Mouse (Mus musculus) CH12.LX (cell line): ENCODE measurements around the gene Rgs21. TPM values are rescaled to one million over a fixed set of nuclear protein-coding genes. Genes with fewer than 3 reads are reported as not detected.

ENCODE experiments used
- DNase-seq: peaks from one replicate; pipeline ENCODE4 v3.0.0-alpha.2; 2013; ENCODE audit errors: extremely low read depth
- H3K27ac ChIP-seq: 2 replicates; pipeline ENCODE4 v1.5.1; 2012; ENCODE audit warnings: low read depth, mild to moderate bottlenecking, control low read depth, moderate library complexity; ENCODE audit not compliant: insufficient read depth
- H3K27me3 ChIP-seq: replicated peaks from 2 replicates; pipeline ENCODE3; 2012; ENCODE audit warnings: inconsistent platforms
- H3K36me3 ChIP-seq, 2 experiments: replicated peaks in 1 of 2; 2 replicates each; pipeline versions ENCODE3 to v1.6.1; 2012; ENCODE audit warnings: inconsistent platforms in 1 of 2, low read length in 1 of 2, mild to moderate bottlenecking in 1 of 2, mixed read lengths in 1 of 2, moderate library complexity in 1 of 2; ENCODE audit not compliant: control insufficient read depth in 1 of 2, insufficient read depth in 1 of 2
- H3K4me1 ChIP-seq, 2 experiments: 2 replicates each; pipeline ENCODE4 v1.6.1; 2012; ENCODE audit warnings: inconsistent platforms in 1 of 2, moderate library complexity in 1 of 2; ENCODE audit not compliant: insufficient read depth in 2 of 2, control insufficient read depth in 1 of 2
- H3K4me2 ChIP-seq: 2 replicates; pipeline ENCODE4 v1.6.1; 2012; ENCODE audit warnings: low read depth, mild to moderate bottlenecking, control low read depth; ENCODE audit not compliant: poor library complexity, insufficient read depth, severe bottlenecking
- H3K4me3 ChIP-seq, 3 experiments: fragments of 150-350 bp in 1 of 3; sonication (generic) in 1 of 3; replicated peaks in 1 of 3; 2 replicates each; pipeline versions ENCODE3 to v1.5.1; 2011 to 2012; ENCODE audit warnings: low read depth in 2 of 3, low read length in 2 of 3, mild to moderate bottlenecking in 2 of 3, moderate library complexity in 2 of 3, control low read depth in 1 of 3, improper control_type of control experiment in 1 of 3, inconsistent platforms in 1 of 3, mixed read lengths in 1 of 3; ENCODE audit not compliant: poor library complexity in 1 of 3
- H3K79me2 ChIP-seq: replicated peaks from 2 replicates; pipeline ENCODE4 v1.6.1; 2012; ENCODE audit warnings: mild to moderate bottlenecking, moderate library complexity; ENCODE audit not compliant: control insufficient read depth, poor library complexity, insufficient read depth, severe bottlenecking; ENCODE audit errors: extremely low read depth
- H3K9ac ChIP-seq: 2 replicates; pipeline ENCODE4 v1.6.1; 2012; ENCODE audit warnings: low read depth, mild to moderate bottlenecking, control low read depth, moderate library complexity; ENCODE audit not compliant: insufficient read depth
- H3K9me3 ChIP-seq: replicated peaks from 2 replicates; pipeline ENCODE3; 2012; ENCODE audit warnings: low read length, inconsistent platforms, mixed read lengths
- CHD1 ChIP-seq: IDR thresholded peaks from 2 replicates; pipeline ENCODE4 v1.6.1; 2012; ENCODE audit warnings: low read depth, low read length, improper control_type of control experiment, inconsistent platforms
- CHD2 ChIP-seq: IDR thresholded peaks from 2 replicates; pipeline ENCODE4 v1.6.1; 2011; ENCODE audit warnings: low read length, improper control_type of control experiment
- CTCF ChIP-seq, 2 experiments: IDR thresholded peaks in 1 of 2; conservative IDR thresholded peaks in 1 of 2; 2 replicates each; pipeline ENCODE4 v1.5.1; 2011 to 2012; ENCODE audit warnings: low read depth in 2 of 2, low read length in 2 of 2, improper control_type of control experiment in 1 of 2, inconsistent platforms in 1 of 2, mild to moderate bottlenecking in 1 of 2, moderate library complexity in 1 of 2
- E2F4 ChIP-seq: IDR thresholded peaks from 2 replicates; pipeline ENCODE4 v1.6.1; 2011; ENCODE audit warnings: low read depth, low read length, improper control_type of control experiment; ENCODE audit not compliant: insufficient replicate concordance
- ELF1 ChIP-seq: IDR thresholded peaks from 2 replicates; pipeline ENCODE4 v1.6.1; 2014; ENCODE audit warnings: low read depth, mild to moderate bottlenecking, inconsistent platforms, low read length, improper control_type of control experiment
- EP300 ChIP-seq: IDR thresholded peaks from 2 replicates; pipeline ENCODE4 v1.6.1; 2011; ENCODE audit warnings: low read length, improper control_type of control experiment
- IRF4 ChIP-seq: IDR thresholded peaks from 2 replicates; pipeline ENCODE4 v1.6.1; 2014; ENCODE audit warnings: low read depth, mild to moderate bottlenecking, inconsistent platforms, low read length, improper control_type of control experiment
- JUN ChIP-seq: IDR thresholded peaks from 2 replicates; pipeline ENCODE4 v1.6.1; 2011; ENCODE audit warnings: low read depth, mild to moderate bottlenecking, low read length, improper control_type of control experiment, moderate library complexity; ENCODE audit not compliant: insufficient read depth
- JUND ChIP-seq: conservative IDR thresholded peaks from 2 replicates; pipeline ENCODE4 v1.6.1; 2011; ENCODE audit warnings: low read depth, low read length, improper control_type of control experiment
- MAFK ChIP-seq: IDR thresholded peaks from 2 replicates; pipeline ENCODE4 v1.6.1; 2011; ENCODE audit warnings: low read length, improper control_type of control experiment; ENCODE audit not compliant: insufficient replicate concordance
- MEF2A ChIP-seq: IDR thresholded peaks from 2 replicates; pipeline ENCODE4 v1.6.1; 2014; ENCODE audit warnings: low read depth, mild to moderate bottlenecking, inconsistent platforms, low read length, improper control_type of control experiment, borderline replicate concordance
- MYC ChIP-seq: IDR thresholded peaks from 2 replicates; pipeline ENCODE4 v1.6.1; 2011; ENCODE audit warnings: low read depth, mild to moderate bottlenecking, improper control_type of control experiment, low read length
- NRF1 ChIP-seq: IDR thresholded peaks from 2 replicates; pipeline ENCODE4 v1.6.1; 2014; ENCODE audit warnings: low read depth, mild to moderate bottlenecking, inconsistent platforms, low read length, improper control_type of control experiment, moderate library complexity
- POLR2A ChIP-seq: IDR thresholded peaks from 2 replicates; pipeline ENCODE4 v1.6.1; 2011; ENCODE audit warnings: low read depth, mild to moderate bottlenecking, improper control_type of control experiment, low read length
- RAD21 ChIP-seq: IDR thresholded peaks from 2 replicates; pipeline ENCODE4 v1.6.1; 2011; ENCODE audit warnings: low read depth, mild to moderate bottlenecking, low read length, improper control_type of control experiment, moderate library complexity
- SMC3 ChIP-seq: IDR thresholded peaks from 2 replicates; pipeline ENCODE4 v1.6.1; 2011; ENCODE audit warnings: low read depth, low read length, improper control_type of control experiment
- TCF12 ChIP-seq: IDR thresholded peaks from 2 replicates; pipeline ENCODE4 v1.6.1; 2014; ENCODE audit warnings: low read depth, mild to moderate bottlenecking, inconsistent platforms, low read length, improper control_type of control experiment
- USF2 ChIP-seq: conservative IDR thresholded peaks from 2 replicates; pipeline ENCODE4 v1.6.1; 2011; ENCODE audit warnings: low read depth, low read length, improper control_type of control experiment
- ZMIZ1 ChIP-seq: IDR thresholded peaks from 2 replicates; pipeline ENCODE4 v1.6.1; 2012; ENCODE audit warnings: low read depth, mild to moderate bottlenecking, inconsistent platforms, low read length, improper control_type of control experiment
- dilution Hi-C: fragments of 300-500 bp; cut with MboI; formaldehyde crosslinking; loops from 2 replicates; pipeline ENCODE4 v1.14.3; 2020; ENCODE audit warnings: low sequenced_read_pairs; ENCODE audit not compliant: extremely low pct_unique_long_range_greater_than_20kb, extremely low pct_ligation_motif_present
- in situ Hi-C: fragments of 300-500 bp; cut with MboI; formaldehyde crosslinking; loops from 3 replicates; pipeline ENCODE4 v1.14.3; 2019; ENCODE audit warnings: low sequenced_read_pairs, low pct_ligation_motif_present, low pct_unique_long_range_greater_than_20kb, mixed read lengths
- polyA plus RNA-seq: library from polyadenylated mRNA; unstranded; fragments of >175 nt; gene quantifications from 2 replicates; pipeline ENCODE4 v1.2.1, GENCODE M21; 2012; ENCODE audit warnings: low read depth; ENCODE audit not compliant: insufficient read length
- total RNA-seq, 2 experiments: library from RNA; depleted of rRNA; stranded (reverse); fragments of 300-350 nt in 1 of 2; fragments of >200 nt in 1 of 2; gene quantifications; 2 replicates each; pipeline ENCODE4 v1.2.3; 2012 to 2014

The Rgs21 gene
- total RNA-seq (2012; rRNA removed) (0.04 and 0.08 TPM in 2 replicates), total RNA-seq (2014; rRNA removed) (0.07 and 0.35 TPM in 2 replicates), polyA plus RNA-seq (0.07 and 0.09 TPM in 2 replicates)

DNA sequence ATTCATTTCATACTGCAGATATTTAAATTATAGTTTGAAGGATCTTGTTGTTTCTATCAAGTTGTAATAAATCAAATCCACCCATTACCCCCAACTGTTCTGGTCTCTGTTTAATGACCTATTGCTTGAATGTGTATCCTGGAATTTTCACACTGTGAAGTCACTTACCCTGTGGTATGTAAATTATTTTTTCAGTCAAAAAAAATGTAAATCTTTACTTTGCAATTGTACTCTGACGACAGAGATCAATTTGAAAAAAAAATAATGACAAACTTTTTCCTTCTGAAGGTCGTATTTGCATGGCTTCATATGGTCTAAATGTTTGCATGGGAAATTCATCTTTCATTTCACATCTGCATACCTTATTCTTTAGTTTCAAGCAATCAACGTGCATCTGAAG lies at the start of gene Rgs21:
Rgs21 (minus strand) TSS at position 101 of the 400 bp plus-strand sequence.
- H3K4me1 ChIP-seq, result peaks cover 0 to 4% of the 10 kb centered on the region in 2 experiments; a peak in 2 of 4 replicates

DNA sequence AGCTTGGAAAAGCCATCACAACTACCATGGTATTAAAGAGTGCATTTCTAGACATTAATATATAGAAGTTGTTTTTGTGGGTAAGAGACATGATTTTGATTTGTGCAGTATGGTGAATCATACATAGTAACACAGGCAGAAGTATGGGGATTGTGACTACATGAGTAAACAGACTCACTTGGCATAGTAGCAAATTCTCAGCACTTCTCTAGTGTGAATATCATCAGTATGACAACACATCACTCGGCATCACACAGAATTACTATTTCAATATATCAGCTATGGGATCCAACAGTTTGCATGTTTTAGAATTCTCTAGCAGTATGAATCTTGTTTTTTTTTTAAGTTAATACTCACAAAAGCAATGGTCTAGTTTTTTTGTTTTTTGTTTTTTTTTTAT lies 36.6 kb upstream of the Rgs21 start:
- Histone ChIP-seq H3K4me3 (no peak overlapping the region), H3K27ac (no peak overlapping the region), H3K4me1 (peaks cover 4 to 5% of the 10 kb centered on the region in 2 experiments; a peak in 2 of 4 replicates), H3K36me3 (no peaks in the 10 kb centered on the region), H3K27me3 (no peaks in the 10 kb centered on the region), H3K9ac (no peak overlapping the region), H3K4me2 (no peak overlapping the region), H3K79me2 (no peaks in the 10 kb centered on the region), H3K9me3 (no peaks in the 10 kb centered on the region)
- dilution Hi-C loops, result no loop called here
- TF ChIP-seq MYC, result no peak
- TF ChIP-seq ZMIZ1, result no peak
- TF ChIP-seq SMC3, result no peak
- TF ChIP-seq TCF12, result no peak
- no peak for TF ChIP-seq EP300
- no peak for TF ChIP-seq JUN
- TF ChIP-seq MAFK, result no peak
- no peak for TF ChIP-seq ELF1
- TF ChIP-seq MEF2A, result no peak
- no peak for TF ChIP-seq USF2
- no peak for DNase-seq
- in situ Hi-C loops, result no loop called here

More for the DNA sequence above, at the start of gene Rgs21:
- no peaks in the 10 kb centered on the region for H3K9me3 ChIP-seq
- no peak for TF ChIP-seq MAFK
- TF ChIP-seq JUND, result no peak
- no peak for TF ChIP-seq MYC
- TF ChIP-seq E2F4, result no peak
- no peak for TF ChIP-seq CHD2
- no peak for TF ChIP-seq CTCF (conservative IDR thresholded peaks at IDR 0.05 in 1 of 2, IDR thresholded peaks at IDR 0.05 in 1 of 2; ENCODE audit: low read depth in 2 of 2, low read length in 2 of 2)
- TF ChIP-seq IRF4, result no peak
- TF ChIP-seq POLR2A, result no peak
- TF ChIP-seq NRF1, result no peak
- TF ChIP-seq USF2, result no peak
- TF ChIP-seq RAD21, result no peak
- TF ChIP-seq JUN, result no peak
- no peak for TF ChIP-seq ELF1
- TF ChIP-seq TCF12, result no peak
- TF ChIP-seq CHD1, result no peak
- TF ChIP-seq ZMIZ1, result no peak
- TF ChIP-seq, all 38 proteins: peak for 0
- no peaks in the 10 kb centered on the region for H3K36me3 ChIP-seq
- H3K27me3 ChIP-seq, result no peaks in the 10 kb centered on the region
- H3K79me2 ChIP-seq, result no peaks in the 10 kb centered on the region
- dilution Hi-C loops, result no loop called here
- no peak within 1 kb of the TSS for H3K4me2 ChIP-seq
- H3K4me3 ChIP-seq, result no peak within 1 kb of the TSS
- in situ Hi-C loops, result no loop called here
- H3K9ac ChIP-seq, result no peak within 1 kb of the TSS
- H3K27ac ChIP-seq, result no peak within 1 kb of the TSS
- DNase-seq, result no peak
